24 mouse cellular contexts compared by ENCODE assay signal in genomic region chr2:60405431-60405830, GRCm38 (mm10). TPM values are rescaled to one million over a fixed set of nuclear protein-coding genes. Genes with fewer than 3 reads are reported as not detected.
DNase-seq lines count a peak whose midpoint lies in the region; ATAC-seq and TF ChIP-seq lines count a peak whose summit lies in the region.
"Had no signal": no experiment of that assay in that cellular context is flagged by ENCODE, and none has a peak within 500 bp of the region (broad histone marks: within the 10 kb centered on the region; RNA-seq: fewer than 3 reads in every experiment).

No protein-coding gene starts in this region.

- TF ChIP-seq CTCF in thymus, adult 2 months (IDR thresholded peaks at IDR 0.05; ENCODE audit: borderline replicate concordance, control insufficient read depth, extremely low read depth, insufficient read depth, low read length, poor library complexity) = no peak

- H3K4me3 ChIP-seq in thymus, adult 2 months (ENCODE audit: control insufficient read depth, insufficient read depth, low read length) = no peak overlapping the region
- H3K4me3 ChIP-seq: forebrain, embryonic 10.5 days; forebrain, embryonic 13.5 days; heart, embryonic 12.5 days; heart, embryonic 15.5 days had no signal

- TF ChIP-seq POLR2A in thymus, adult 2 months (IDR thresholded peaks at IDR 0.05; ENCODE audit: control insufficient read depth, extremely low read depth, insufficient read depth, low read length, poor library complexity) = no peak

- WGBS in thymus, adult 2 months = 76% methylated on average over 5 of the region's 5 CpGs

- peak; percentile 23 for DNase-seq in lung, postnatal 36 days
- no peak for DNase-seq in lung, postnatal 4 days
- DNase-seq in MEL-GATA-1-ER (ENCODE audit: extremely low read depth, low read depth) = peak; percentile 33
- no peak for DNase-seq in left cerebral cortex, adult 18-20 months (ENCODE audit: low spot score in 2 of 2)
- no peak for DNase-seq in thymus, adult 2 months
- DNase-seq: adrenal gland, adult 2 months; adrenal gland, postnatal 14 days; cerebellum, adult 11-12 months; cerebellum, adult 8-10 months; cerebellum, postnatal 10 days; gastrocnemius, postnatal 10 days; gastrocnemius, postnatal 36 days; heart, adult 18-20 months; heart, postnatal 10 days; heart, postnatal 36 days had no signal

- ATAC-seq in megakaryocyte, adult 5-6 weeks (ENCODE audit: poor library complexity, severe bottlenecking) = peak; percentile 71
- ATAC-seq: forebrain, embryonic 13.5 days; forebrain, embryonic 16.5 days; hindbrain, postnatal 0 days; inflammation-experienced regulatory T-cells, adult 6 months had no signal

- no peaks in the 10 kb centered on the region for H3K27me3 ChIP-seq in thymus, adult 2 months (ENCODE audit: control insufficient read depth, insufficient read depth, low read length)
- H3K27me3 ChIP-seq: forebrain, embryonic 13.5 days; heart, embryonic 12.5 days; heart, embryonic 15.5 days had no signal

- H3K27ac ChIP-seq in thymus, adult 2 months (ENCODE audit: control insufficient read depth, insufficient read depth, low read length) = no peak overlapping the region
- H3K27ac ChIP-seq: forebrain, embryonic 10.5 days; forebrain, embryonic 13.5 days; heart, embryonic 15.5 days; hindbrain, embryonic 14.5 days; hindbrain, postnatal 0 days had no signal

- no peaks in the 10 kb centered on the region for H3K4me1 ChIP-seq in thymus, adult 2 months (replicated peaks; ENCODE audit: control insufficient read depth, insufficient read depth, low read length)
- H3K4me1 ChIP-seq: heart, embryonic 12.5 days; heart, embryonic 15.5 days had no signal

- H3K36me3 ChIP-seq in thymus, adult 2 months (ENCODE audit: control insufficient read depth, insufficient read depth, low read length) = no peaks in the 10 kb centered on the region
- H3K36me3 ChIP-seq: forebrain, embryonic 10.5 days; heart, embryonic 12.5 days; heart, embryonic 15.5 days had no signal

RNA-seq across cellular contexts. Expression of gene Ly75, which starts 22.3 kb away (rescaled TPM):
- total RNA-seq in megakaryocyte, adult 5-6 weeks (2015) = 6.7 and 7.3 TPM in 2 replicates
- 10.0 and 15.4 TPM in 2 replicates for total RNA-seq in megakaryocyte, adult 5-6 weeks (2017)
- total RNA-seq in left cerebral cortex, adult 18-20 months (2021) = under 1 TPM; 0.56 to 0.63 TPM
- polyA plus RNA-seq in thymus, adult 2 months (2012; rRNA removed) = 17.4 and 20.8 TPM in 2 replicates

Comparison
In these comparisons a context has a peak if more than half of its experiments do, and no peak if none do; other contexts are left out.
1. DNase-seq: peak in lung, postnatal 36 days (single experiment) and MEL-GATA-1-ER (single experiment); none in lung, postnatal 4 days (0 of 2), left cerebral cortex, adult 18-20 months (0 of 2) and thymus, adult 2 months (single experiment).
2. RNA of gene Ly75, which starts 22.3 kb away (total RNA-seq): 6.7 to 15.4 TPM in megakaryocyte, adult 5-6 weeks; 0.56 to 0.63 TPM in left cerebral cortex, adult 18-20 months; every median in the first group is over 4 times any median in the second.